Mouse (Mus musculus) bone marrow macrophage, adult 2 months (primary cell): ENCODE measurements at regions not wholly inside any gene's neighbourhood (a gene's known extent, or its start where the extent isn't known, plus 50 kb on each side); places are given as distances from the start of the nearest gene placed in this dataset.

ENCODE experiments used
- H3K27ac ChIP-seq: 2 replicates; pipeline ENCODE4 v1.5.1; 2012; ENCODE audit warnings: low read depth, low read length; ENCODE audit not compliant: insufficient read depth
- H3K4me1 ChIP-seq: 2 replicates; pipeline ENCODE4 v1.6.1; 2012; ENCODE audit warnings: low read length; ENCODE audit not compliant: control insufficient read depth, insufficient read depth
- H3K4me3 ChIP-seq: 2 replicates; pipeline ENCODE4 v1.5.1; 2012; ENCODE audit warnings: mild to moderate bottlenecking, low read length, moderate library complexity; ENCODE audit not compliant: insufficient read depth
- CTCF ChIP-seq: IDR thresholded peaks from 2 replicates; pipeline ENCODE4 v1.5.1; 2012; ENCODE audit warnings: low read depth, mild to moderate bottlenecking, low read length, moderate library complexity
- POLR2A ChIP-seq: IDR thresholded peaks from 2 replicates; pipeline ENCODE4 v1.6.1; 2012; ENCODE audit warnings: mild to moderate bottlenecking, low read depth, low read length, borderline replicate concordance

GRCm38 (mm10) chr19:21214253-21214652, 57.8 kb upstream of the Zfand5 start:
- no peak overlapping the region for H3K27ac ChIP-seq
- no peak overlapping the region for H3K4me3 ChIP-seq
- no peak for TF ChIP-seq CTCF
- no peak for TF ChIP-seq POLR2A
- no peaks in the 10 kb centered on the region for H3K4me1 ChIP-seq

DNA sequence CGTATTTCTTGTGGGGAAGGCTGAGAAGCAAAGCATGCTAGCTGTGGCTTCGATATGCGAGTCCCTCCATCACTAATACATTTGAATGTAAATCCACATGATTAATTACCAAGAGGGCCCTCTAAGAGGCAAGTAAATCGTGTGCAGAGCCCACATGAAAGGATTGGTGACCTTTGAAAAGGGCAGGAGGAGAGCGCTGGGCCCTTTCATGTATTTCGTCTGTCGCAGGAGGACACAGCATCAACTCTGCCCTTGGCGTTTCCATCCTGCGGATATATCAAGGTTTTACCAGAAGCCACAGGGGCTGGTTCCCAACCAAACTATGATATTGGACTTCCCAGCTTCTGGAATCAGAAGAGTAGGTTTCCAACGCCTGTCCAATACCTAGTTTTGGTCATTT, 78.6 kb upstream of the Zfand5 start:
- peaks cover 12% of the 10 kb centered on the region for H3K4me1 ChIP-seq
- no peak overlapping the region for H3K4me3 ChIP-seq
- no peak overlapping the region for H3K27ac ChIP-seq
- TF ChIP-seq POLR2A (no peak), CTCF (no peak)

DNA sequence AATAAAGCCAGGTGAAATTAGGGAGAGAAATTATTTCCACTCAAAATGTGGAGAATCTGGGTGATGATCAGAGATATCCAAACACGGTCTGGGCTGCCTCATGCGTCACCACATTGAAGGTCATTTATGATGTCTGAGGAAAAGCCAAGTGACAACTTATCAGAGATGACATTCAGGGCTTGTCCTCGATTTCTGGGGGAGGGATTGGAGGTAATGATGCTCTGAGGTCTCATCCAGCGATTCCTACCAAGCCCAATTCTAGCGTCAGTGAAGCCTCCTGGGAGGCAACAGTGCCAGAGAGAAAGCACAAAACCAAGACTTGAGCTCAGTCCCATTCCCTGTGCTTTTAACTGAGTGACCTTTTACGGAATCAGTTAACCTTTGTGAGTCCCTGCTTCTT, 79.5 kb upstream of the Zfand5 start:
- Histone ChIP-seq H3K4me1 (peaks cover 12% of the 10 kb centered on the region), H3K4me3 (no peak overlapping the region), H3K27ac (no peak overlapping the region)
- TF ChIP-seq CTCF: no peak
- no peak for TF ChIP-seq POLR2A

DNA sequence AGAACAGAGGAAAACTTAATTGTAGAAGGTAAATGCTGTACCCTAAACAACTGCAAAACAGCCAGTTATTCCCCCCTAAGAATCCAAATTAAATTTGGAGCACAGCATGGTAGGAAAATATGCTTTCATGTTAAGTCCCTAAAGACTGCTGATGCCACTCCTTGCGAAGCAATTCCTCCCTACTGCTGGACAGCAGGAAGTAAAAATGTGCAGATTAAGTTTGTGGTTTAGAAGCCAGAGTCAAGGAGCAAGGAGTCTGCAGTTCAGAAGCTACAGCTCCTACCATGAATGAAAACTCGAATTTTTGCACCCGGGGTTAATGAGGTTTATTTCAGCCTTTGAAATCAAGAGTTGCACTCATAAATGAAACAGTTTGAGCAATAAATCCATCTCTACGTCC, 82.9 kb upstream of the Zfand5 start:
- H3K27ac ChIP-seq: peak overlapping the region; percentile 17; the same call in 1 of the 2 replicates
- peaks cover 12% of the 10 kb centered on the region for H3K4me1 ChIP-seq
- TF ChIP-seq CTCF (no peak), POLR2A (no peak)
- no peak overlapping the region for H3K4me3 ChIP-seq

DNA sequence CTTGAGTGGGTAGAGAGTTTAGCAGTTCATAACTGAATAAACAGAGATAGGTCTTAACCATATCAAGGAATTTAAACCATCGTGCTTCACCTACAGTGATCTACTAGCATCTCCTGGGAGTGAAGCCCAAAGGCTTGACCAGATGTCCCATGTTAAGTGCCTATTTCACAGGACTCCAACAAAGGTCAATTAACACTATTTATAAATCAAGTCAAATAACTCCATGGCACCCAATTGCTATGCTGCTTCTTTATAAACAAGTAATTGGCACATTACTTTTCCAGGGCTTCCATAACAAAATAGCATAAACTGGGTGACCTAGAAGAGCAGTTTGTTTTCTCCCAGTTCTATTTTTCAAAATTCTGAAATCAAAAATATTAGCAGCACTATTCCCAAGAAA, 85.4 kb upstream of the Zfand5 start:
- TF ChIP-seq CTCF (no peak), POLR2A (no peak)
- no peak overlapping the region for H3K4me3 ChIP-seq
- H3K27ac ChIP-seq: no peak overlapping the region
- peaks cover 12% of the 10 kb centered on the region for H3K4me1 ChIP-seq

- TF ChIP-seq CTCF: no peak
- no peak for TF ChIP-seq POLR2A
- H3K4me3 ChIP-seq: no peak overlapping the region
Observed at GRCm38 (mm10) chr19:21186016-21186415, 86.1 kb upstream of the Zfand5 start.

DNA sequence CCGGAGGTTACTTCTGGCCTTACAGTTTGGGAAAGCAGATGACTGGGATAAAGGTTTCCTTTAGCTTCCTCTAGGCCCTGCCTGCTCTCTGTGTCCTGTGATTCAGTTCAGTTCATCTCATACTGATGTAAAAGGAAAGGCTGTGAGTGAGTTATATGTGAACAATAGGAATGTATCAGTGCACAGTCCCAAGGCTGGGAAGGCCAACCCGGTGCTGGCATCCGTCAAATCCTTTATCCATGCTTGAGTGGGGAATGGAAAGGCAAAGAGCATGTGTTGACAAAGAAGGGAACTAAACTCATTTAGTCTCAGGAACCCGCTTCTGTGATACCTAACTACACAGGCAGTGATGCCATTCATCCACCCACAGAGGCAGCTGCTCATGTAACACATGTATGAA, 89.0 kb upstream of the Zfand5 start:
- TF ChIP-seq POLR2A (no peak), CTCF (no peak)
- peaks cover 4% of the 10 kb centered on the region for H3K4me1 ChIP-seq
- H3K27ac ChIP-seq: no peak overlapping the region
- no peak overlapping the region for H3K4me3 ChIP-seq

More at GRCm38 (mm10) chr19:21186016-21186415, 86.1 kb upstream of the Zfand5 start:
- Histone ChIP-seq H3K27ac (no peak overlapping the region), H3K4me1 (peaks cover 12% of the 10 kb centered on the region)

DNA sequence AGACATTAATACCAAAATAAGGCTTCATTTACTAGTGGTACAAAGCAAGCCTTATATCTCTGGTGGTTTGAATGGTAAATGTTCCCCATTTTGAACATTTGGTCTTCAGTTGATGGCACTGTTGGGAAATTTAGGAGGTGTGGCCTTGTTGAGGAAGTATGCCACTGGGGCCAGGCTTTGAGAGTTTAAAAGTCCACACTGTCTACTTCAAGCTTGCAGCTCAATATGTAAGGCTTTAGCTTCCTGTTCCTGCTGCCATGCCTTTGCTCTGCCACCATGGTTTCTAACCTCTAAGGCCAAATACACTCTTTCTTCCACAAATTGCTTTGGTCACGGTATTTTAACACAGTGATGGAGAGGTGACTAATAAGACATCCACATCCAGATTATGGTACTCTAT, 92.2 kb upstream of the Zfand5 start:
- Histone ChIP-seq H3K4me1 (peaks cover 17% of the 10 kb centered on the region), H3K27ac (no peak overlapping the region), H3K4me3 (no peak overlapping the region)
- TF ChIP-seq CTCF (no peak), POLR2A (no peak)

- TF ChIP-seq CTCF (no peak), POLR2A (no peak)
Observed at GRCm38 (mm10) chr19:21175426-21175831, 96.6 kb upstream of the Zfand5 start.

DNA sequence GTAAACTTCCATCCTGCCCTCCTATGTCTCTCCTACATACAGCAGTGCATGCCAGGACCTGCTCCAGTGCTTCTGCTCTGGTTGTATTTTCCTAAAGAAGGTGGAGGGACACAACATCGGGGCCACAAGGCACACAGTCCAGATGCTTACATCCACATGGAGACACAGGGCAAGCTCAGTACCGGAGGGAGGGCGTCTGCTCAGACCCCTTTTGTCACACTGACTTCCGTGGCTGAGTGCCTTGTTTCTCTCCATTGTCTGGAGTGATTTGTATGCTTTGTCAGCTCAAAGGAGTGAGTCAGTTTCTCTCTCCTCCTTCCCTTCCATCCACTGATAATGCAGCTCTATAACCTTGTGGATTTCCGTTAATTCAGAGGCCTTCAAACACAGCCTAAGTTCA, 97.4 kb upstream of the Zfand5 start:
- peaks cover 34% of the 10 kb centered on the region for H3K4me1 ChIP-seq
- no peak overlapping the region for H3K4me3 ChIP-seq
- H3K27ac ChIP-seq: no peak overlapping the region
- TF ChIP-seq POLR2A: no peak
- TF ChIP-seq CTCF: no peak

More at GRCm38 (mm10) chr19:21175426-21175831, 96.6 kb upstream of the Zfand5 start:
- H3K4me1 ChIP-seq: peaks cover 35% of the 10 kb centered on the region
- H3K4me3 ChIP-seq: no peak overlapping the region
- 0 out of 2 replicates have a peak overlapping the region, but pooled peaks have one; percentile 15 for H3K27ac ChIP-seq
